Mouse (Mus musculus) midbrain, embryonic 11.5 days (tissue): ENCODE data around the gene Apol8. TPM values are rescaled to one million over a fixed set of nuclear protein-coding genes. Genes with fewer than 3 reads are reported as not detected.

ENCODE experiments used
- ATAC-seq: fragments of 200-750 bp; cut with Nextera tagmentation; 2 replicates; pipeline ENCODE4 v1.8.0; 2017; ENCODE audit warnings: moderate TSS enrichment, moderate library complexity; ENCODE audit not compliant: low FRiP score
- DNase-seq: peaks from one replicate; pipeline ENCODE4 v3.0.0; 2015; ENCODE audit warnings: low spot score; ENCODE audit errors: missing footprints
- H3K27ac ChIP-seq: fragments of 300-500 bp; sonication (generic); 2 replicates; pipeline ENCODE4 v1.5.1; 2014; ENCODE audit warnings: low read depth, low read length
- H3K27me3 ChIP-seq: fragments of 300-500 bp; sonication (generic); 2 replicates; pipeline ENCODE4 v1.6.1; 2014; ENCODE audit warnings: mild to moderate bottlenecking, low read length, moderate library complexity, mixed read lengths; ENCODE audit not compliant: control insufficient read depth, insufficient read depth
- H3K36me3 ChIP-seq: fragments of 300-500 bp; sonication (generic); 2 replicates; pipeline ENCODE4 v1.6.1; 2014; ENCODE audit warnings: mild to moderate bottlenecking, low read length, moderate library complexity, mixed read lengths; ENCODE audit not compliant: control insufficient read depth, insufficient read depth
- H3K4me1 ChIP-seq: fragments of 300-500 bp; sonication (generic); 2 replicates; pipeline ENCODE4 v1.6.1; 2014; ENCODE audit warnings: low read length; ENCODE audit not compliant: control insufficient read depth, insufficient read depth
- H3K4me2 ChIP-seq: fragments of 300-500 bp; sonication (generic); 2 replicates; pipeline ENCODE4 v1.6.1; 2014; ENCODE audit warnings: mild to moderate bottlenecking, moderate library complexity
- H3K4me3 ChIP-seq: fragments of 300-500 bp; sonication (generic); 2 replicates; pipeline ENCODE4 v1.5.1; 2014; ENCODE audit warnings: low read depth, low read length
- H3K9ac ChIP-seq: fragments of 300-500 bp; sonication (generic); 2 replicates; pipeline ENCODE4 v1.6.1; 2014; ENCODE audit warnings: low read length
- H3K9me3 ChIP-seq: fragments of 300-500 bp; sonication (generic); 2 replicates; pipeline ENCODE4 v1.6.1; 2016; ENCODE audit warnings: low read length; ENCODE audit not compliant: control insufficient read depth
- WGBS: fragments of 180-500 bp; shearing (Covaris S2); extraction: QIAGEN DNeasy Blood & Tissue Kit; methylation state at CpG from one replicate; pipeline ENCODE4 v1.1.7; 2014; 5-methylcytosine and 5-hydroxymethylcytosine counted together
- polyA plus RNA-seq: library from polyadenylated mRNA; unstranded; fragments of >200 nt; fragmentation: Nextera tagmentation; extraction: Ambion mirVana; gene quantifications from 2 replicates; pipeline ENCODE4 v1.2.1, GENCODE M21; 2014

The Apol8 gene
- polyA plus RNA-seq, 1 experiment from 2014 or later = 0.34 TPM

GRCm38 (mm10) chr15:77798664-77799490, 42.1 kb upstream of the Apol8 start:
- no peak overlapping the region for H3K4me3 ChIP-seq
- H3K9me3 ChIP-seq = no peaks in the 10 kb centered on the region
- ATAC-seq = no peak
- 29% methylated on average over 14 of the region's 14 CpGs for WGBS
- no peak for DNase-seq
- peak overlapping the region; percentile 24; the same call in 1 of the 2 replicates for H3K9ac ChIP-seq
- no peak overlapping the region for H3K4me2 ChIP-seq
- H3K36me3 ChIP-seq = no peaks in the 10 kb centered on the region
- H3K27ac ChIP-seq = peak overlapping the region; percentile 48
- H3K27me3 ChIP-seq = no peaks in the 10 kb centered on the region
- H3K4me1 ChIP-seq = no peaks in the 10 kb centered on the region

- Histone ChIP-seq H3K27me3 (no peaks in the 10 kb centered on the region), H3K9ac (no peak overlapping the region), H3K9me3 (no peaks in the 10 kb centered on the region), H3K4me3 (no peak overlapping the region), H3K36me3 (no peaks in the 10 kb centered on the region), H3K4me1 (no peaks in the 10 kb centered on the region), H3K27ac (no peak overlapping the region), H3K4me2 (no peak overlapping the region)
- DNase-seq (no peak), ATAC-seq (no peak)
- 91% methylated on average over 14 of the region's 14 CpGs for WGBS
Observed at GRCm38 (mm10) chr15:77797609-77798411, 41.0 kb upstream of the Apol8 start.

GRCm38 (mm10) chr15:77796409-77797035, 39.7 kb upstream of the Apol8 start:
- Histone ChIP-seq H3K4me3 (no peak overlapping the region), H3K4me2 (no peak overlapping the region), H3K4me1 (no peaks in the 10 kb centered on the region), H3K27me3 (no peaks in the 10 kb centered on the region), H3K9me3 (no peaks in the 10 kb centered on the region), H3K9ac (no peak overlapping the region), H3K27ac (no peak overlapping the region), H3K36me3 (no peaks in the 10 kb centered on the region)
- 95% methylated on average over 26 of the region's 26 CpGs for WGBS
- DNase-seq (no peak), ATAC-seq (no peak)

- WGBS = 94% methylated on average over 13 of the region's 13 CpGs
- Histone ChIP-seq H3K4me2 (no peak overlapping the region), H3K4me3 (no peak overlapping the region), H3K9me3 (no peaks in the 10 kb centered on the region), H3K36me3 (no peaks in the 10 kb centered on the region; the same call in 1 of the 2 replicates), H3K9ac (no peak overlapping the region), H3K27me3 (no peaks in the 10 kb centered on the region), H3K27ac (no peak overlapping the region), H3K4me1 (no peaks in the 10 kb centered on the region)
- DNase-seq = no peak
- no peak for ATAC-seq
Observed at GRCm38 (mm10) chr15:77794908-77795356, 38.1 kb upstream of the Apol8 start.

GRCm38 (mm10) chr15:77794138-77794907, 37.5 kb upstream of the Apol8 start:
- DNase-seq (no peak), ATAC-seq (no peak)
- H3K9me3 ChIP-seq = no peaks in the 10 kb centered on the region
- H3K27ac ChIP-seq = no peak overlapping the region
- no peaks in the 10 kb centered on the region for H3K4me1 ChIP-seq
- no peak overlapping the region for H3K4me3 ChIP-seq
- 90% methylated on average over 13 of the region's 13 CpGs for WGBS
- H3K27me3 ChIP-seq = no peaks in the 10 kb centered on the region
- no peak overlapping the region for H3K4me2 ChIP-seq
- no peaks in the 10 kb centered on the region; the same call in 1 of the 2 replicates for H3K36me3 ChIP-seq
- H3K9ac ChIP-seq = no peak overlapping the region

DNA sequence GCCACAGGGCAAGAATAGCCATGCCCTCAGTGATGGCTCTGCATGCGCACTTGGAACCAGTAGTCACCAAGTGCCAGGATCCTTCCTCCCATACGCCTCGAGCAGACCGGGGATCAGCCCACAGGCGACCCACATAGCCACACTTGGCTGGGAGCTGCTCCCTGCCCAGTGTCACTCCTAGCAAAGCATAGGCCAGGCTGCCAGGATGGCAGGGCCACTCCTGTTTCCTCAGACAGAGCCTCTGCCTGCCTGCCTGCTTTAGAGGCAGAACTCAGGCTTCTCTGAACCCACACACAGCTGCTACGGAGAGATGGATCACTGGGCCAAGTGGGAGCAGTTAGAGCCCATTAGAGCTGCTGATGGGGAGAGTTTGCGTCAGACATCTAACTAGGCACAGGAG, 36.8 kb upstream of the Apol8 start:
- WGBS = 95% methylated on average over 7 of the region's 7 CpGs
- DNase-seq = no peak
- no peak overlapping the region for H3K4me2 ChIP-seq
- no peaks in the 10 kb centered on the region for H3K9me3 ChIP-seq
- no peak overlapping the region for H3K9ac ChIP-seq
- H3K4me1 ChIP-seq = no peaks in the 10 kb centered on the region
- no peaks in the 10 kb centered on the region; the same call in 1 of the 2 replicates for H3K36me3 ChIP-seq
- no peak overlapping the region for H3K27ac ChIP-seq
- ATAC-seq = no peak
- H3K27me3 ChIP-seq = no peaks in the 10 kb centered on the region
- H3K4me3 ChIP-seq = no peak overlapping the region

DNA sequence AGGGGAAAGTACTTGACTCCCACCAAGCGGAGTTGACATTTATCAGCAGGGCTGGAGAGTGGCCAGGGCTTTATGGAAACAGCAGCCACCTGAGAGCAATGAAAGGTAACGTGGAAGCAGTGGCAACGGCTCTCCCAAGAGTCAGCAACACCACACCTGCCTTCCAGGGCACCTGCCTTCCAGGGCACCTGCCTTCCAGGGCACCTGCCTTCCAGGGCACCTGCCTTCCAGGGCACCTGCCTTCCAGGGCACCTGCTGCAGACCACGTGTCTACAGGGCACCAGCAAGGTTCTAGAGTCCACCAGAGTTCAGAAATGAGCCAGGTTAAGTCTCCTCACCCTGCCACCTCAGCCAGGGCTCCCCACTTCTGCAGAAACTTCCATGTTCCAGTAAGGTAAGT, 36.3 kb upstream of the Apol8 start:
- no peaks in the 10 kb centered on the region; the same call in 1 of the 2 replicates for H3K36me3 ChIP-seq

GRCm38 (mm10) chr15:77792056-77792455, 35.3 kb upstream of the Apol8 start:
- no peaks in the 10 kb centered on the region for H3K9me3 ChIP-seq
- no peaks in the 10 kb centered on the region for H3K4me1 ChIP-seq
- H3K9ac ChIP-seq = no peak overlapping the region
- H3K4me3 ChIP-seq = no peak overlapping the region
- ATAC-seq (no peak), DNase-seq (no peak)
- 89% methylated on average over 9 of the region's 9 CpGs for WGBS
- no peaks in the 10 kb centered on the region for H3K27me3 ChIP-seq
- H3K4me2 ChIP-seq = no peak overlapping the region
- H3K36me3 ChIP-seq = peaks cover 4% of the 10 kb centered on the region; the same call in 1 of the 2 replicates
- no peak overlapping the region for H3K27ac ChIP-seq

More for the DNA sequence above, 36.3 kb upstream of the Apol8 start:
- H3K4me1 ChIP-seq = no peaks in the 10 kb centered on the region
- H3K9ac ChIP-seq = no peak overlapping the region
- WGBS = 92% methylated on average over 4 of the region's 4 CpGs
- no peak overlapping the region for H3K4me2 ChIP-seq
- DNase-seq = no peak
- H3K4me3 ChIP-seq = no peak overlapping the region
- H3K9me3 ChIP-seq = no peaks in the 10 kb centered on the region
- ATAC-seq = no peak
- H3K27me3 ChIP-seq = no peaks in the 10 kb centered on the region
- H3K27ac ChIP-seq = no peak overlapping the region
